Mouse (Mus musculus) gastrocnemius, postnatal 4 days (tissue): ENCODE data around the gene Slc11a2. TPM values are rescaled to one million over a fixed set of nuclear protein-coding genes. Genes with fewer than 3 reads are reported as not detected.
A peak's percentile ranks its signal among the peaks of the same experiment; 100 is the strongest.

Experiments used
- DNase-seq, 2 experiments: peaks; one replicate each; pipeline ENCODE4 v3.0.0; 2021 to 2022; ENCODE audit warnings: low spot score in 2 of 2, mixed read lengths in 2 of 2
- long read RNA-seq, 2 experiments: library from polyadenylated mRNA; stranded (forward); transcript quantifications; one replicate each; pipeline ENCODE4 v2.0.0; 2021
- total RNA-seq, 2 experiments: library from RNA; stranded (reverse); gene quantifications; 2 replicates each; pipeline ENCODE4 v1.2.3; 2021

Gene Slc11a2
- 10 to 100 TPM; 28.0 to 28.6 TPM for total RNA-seq
- long read RNA-seq, experiment 1, full-length matches to known transcripts: 15 of 24 reads
- long read RNA-seq, experiment 1, partial matches to known transcripts: 3 of 24 reads
- long read RNA-seq, experiment 1, other reads (novel, unspliced or antisense): 6 of 24 reads
- long read RNA-seq, experiment 2, full-length matches to known transcripts: 15 of 25 reads
- long read RNA-seq, experiment 2, partial matches to known transcripts: 1 of 25 reads
- long read RNA-seq, experiment 2, other reads (novel, unspliced or antisense): 9 of 25 reads

- no peak for DNase-seq
These were observed at the start of gene Slc11a2 for GRCm38 (mm10) chr15:100424396-100425122. Slc11a2 (minus strand) TSS chr15:100425072.

- no peak for DNase-seq
These were observed 49.1 kb upstream of the Slc11a2 start for GRCm38 (mm10) chr15:100473926-100474503.

DNA sequence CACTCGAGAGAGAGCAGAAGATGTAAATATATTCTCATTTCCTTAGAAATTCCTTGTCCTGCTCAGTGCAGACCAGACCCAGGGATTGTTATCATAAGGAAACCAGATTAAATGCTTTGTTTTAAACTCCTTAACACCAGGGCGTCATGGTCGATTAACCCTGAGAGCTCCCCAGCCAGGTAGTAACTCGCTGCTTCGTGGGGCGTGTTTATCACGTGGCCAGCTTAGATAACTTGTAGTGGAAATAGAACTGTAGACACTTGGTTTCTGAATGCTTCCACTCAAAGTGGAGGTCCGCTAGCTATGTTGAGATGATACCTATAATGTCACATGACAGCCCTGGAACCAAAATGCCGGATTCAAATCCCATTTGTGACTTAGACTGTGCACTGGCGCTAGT, 45.2 kb upstream of the Slc11a2 start:
- no peak for DNase-seq

GRCm38 (mm10) chr15:100469189-100469545, 44.3 kb upstream of the Slc11a2 start:
- DNase-seq: no peak

GRCm38 (mm10) chr15:100468295-100469188, 43.7 kb upstream of the Slc11a2 start, which contains the start of gene Letmd1:
Letmd1 (plus strand) TSS chr15:100469023.
- peak; percentile 76 to 87 for DNase-seq

GRCm38 (mm10) chr15:100467738-100468137, 42.9 kb upstream of the Slc11a2 start:
- no peak for DNase-seq

- DNase-seq: no peak
These were observed 40.6 kb upstream of the Slc11a2 start for GRCm38 (mm10) chr15:100465432-100465831.

- peak in 1 of 2 experiments; percentile 58 for DNase-seq
These were observed 38.8 kb upstream of the Slc11a2 start for GRCm38 (mm10) chr15:100463712-100464111.

GRCm38 (mm10) chr15:100462086-100462485, 37.2 kb upstream of the Slc11a2 start:
- no peak for DNase-seq

DNA sequence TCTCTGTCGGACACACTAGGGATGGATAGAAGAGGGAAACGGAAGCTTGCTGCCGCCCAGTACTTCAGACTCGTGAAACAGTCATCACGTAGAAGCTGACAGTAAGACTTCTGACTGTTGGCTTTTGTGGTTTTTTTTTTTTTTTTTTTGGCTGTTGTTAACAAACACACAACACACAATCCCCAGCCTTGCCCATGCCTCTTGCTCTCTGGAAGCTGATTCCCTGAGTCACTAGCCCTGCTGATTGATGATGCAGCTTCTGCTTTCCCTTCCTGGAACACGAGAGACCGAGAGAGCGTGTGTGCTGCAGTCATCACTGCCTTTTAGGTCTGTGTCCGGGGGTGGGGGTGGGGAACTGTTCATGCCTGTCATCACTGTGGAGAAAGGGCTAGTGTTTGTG, 36.8 kb upstream of the Slc11a2 start:
- no peak for DNase-seq

DNA sequence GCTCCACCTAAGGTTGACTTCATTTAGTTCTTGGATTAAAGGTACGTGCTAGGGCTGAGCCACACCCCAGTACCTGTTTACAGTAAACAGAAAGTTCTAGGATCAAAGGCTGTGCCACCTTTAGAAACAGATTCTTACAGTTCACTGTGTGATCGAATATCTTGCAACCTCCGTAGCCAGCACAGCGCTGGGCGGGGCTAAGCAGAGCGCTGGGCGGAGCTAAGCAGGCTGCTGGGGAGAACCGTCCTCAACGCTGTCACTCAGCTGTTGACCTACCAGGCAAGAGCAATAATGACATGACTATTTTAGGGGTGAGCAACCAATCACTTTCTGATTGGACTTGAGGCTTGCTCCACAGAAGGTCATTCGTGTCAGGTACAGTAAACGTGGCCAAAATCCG, 36.1 kb upstream of the Slc11a2 start:
- no peak for DNase-seq

- DNase-seq: peak in 1 of 2 experiments; percentile 48
These were observed 33.2 kb upstream of the Slc11a2 start for GRCm38 (mm10) chr15:100458055-100458454.

DNA sequence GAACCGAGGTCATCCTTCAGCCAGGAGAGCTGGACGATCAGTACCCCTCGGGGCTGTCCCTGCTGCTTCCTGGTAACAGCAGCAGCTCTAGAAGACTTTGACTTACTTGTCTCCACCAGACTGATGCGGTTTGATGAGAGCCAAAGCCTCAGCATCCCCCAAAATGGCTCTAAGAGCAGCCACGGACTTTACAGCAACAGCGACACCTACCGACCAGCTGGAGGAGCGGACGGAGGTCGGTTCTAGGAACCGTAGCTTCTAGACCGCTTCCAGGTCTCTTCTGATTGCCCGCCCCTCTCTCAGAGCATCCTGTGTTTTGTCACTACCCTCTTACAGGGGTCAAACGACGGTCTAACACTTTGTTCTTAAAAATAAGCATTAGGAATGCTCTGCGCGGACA, 32.5 kb upstream of the Slc11a2 start:
- DNase-seq: peak; percentile 40 to 70

- no peak for DNase-seq
These were observed 31.6 kb upstream of the Slc11a2 start for GRCm38 (mm10) chr15:100456356-100456991.

GRCm38 (mm10) chr15:100452486-100452885, 27.6 kb upstream of the Slc11a2 start:
- no peak for DNase-seq

- DNase-seq: peak in 1 of 2 experiments; percentile 58
These were observed 26.4 kb upstream of the Slc11a2 start for GRCm38 (mm10) chr15:100451245-100451644.

DNA sequence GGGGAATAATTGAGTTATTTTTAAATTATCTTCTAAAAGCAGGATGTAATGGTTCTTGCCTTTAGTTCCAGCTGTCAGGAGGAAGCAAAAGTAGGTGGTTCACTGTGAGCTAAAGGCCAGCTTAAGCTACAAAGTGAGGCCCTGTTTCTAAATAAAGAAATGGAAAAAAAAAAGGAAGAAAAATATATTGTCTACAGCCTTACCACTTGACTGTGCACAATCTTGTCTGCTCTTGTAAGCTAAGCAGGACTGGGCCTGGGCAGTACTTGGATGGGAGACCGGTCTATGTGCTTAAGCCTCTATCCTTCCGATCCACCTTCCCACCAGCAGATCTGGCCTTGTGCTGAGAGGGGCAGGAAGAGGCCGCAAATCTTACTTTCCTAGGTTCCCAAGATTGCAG, 24.6 kb upstream of the Slc11a2 start:
- DNase-seq: no peak

- no peak for DNase-seq
These were observed 23.7 kb upstream of the Slc11a2 start for GRCm38 (mm10) chr15:100448572-100448971.

- DNase-seq: no peak
These were observed 22.0 kb upstream of the Slc11a2 start for GRCm38 (mm10) chr15:100446887-100447286.

DNA sequence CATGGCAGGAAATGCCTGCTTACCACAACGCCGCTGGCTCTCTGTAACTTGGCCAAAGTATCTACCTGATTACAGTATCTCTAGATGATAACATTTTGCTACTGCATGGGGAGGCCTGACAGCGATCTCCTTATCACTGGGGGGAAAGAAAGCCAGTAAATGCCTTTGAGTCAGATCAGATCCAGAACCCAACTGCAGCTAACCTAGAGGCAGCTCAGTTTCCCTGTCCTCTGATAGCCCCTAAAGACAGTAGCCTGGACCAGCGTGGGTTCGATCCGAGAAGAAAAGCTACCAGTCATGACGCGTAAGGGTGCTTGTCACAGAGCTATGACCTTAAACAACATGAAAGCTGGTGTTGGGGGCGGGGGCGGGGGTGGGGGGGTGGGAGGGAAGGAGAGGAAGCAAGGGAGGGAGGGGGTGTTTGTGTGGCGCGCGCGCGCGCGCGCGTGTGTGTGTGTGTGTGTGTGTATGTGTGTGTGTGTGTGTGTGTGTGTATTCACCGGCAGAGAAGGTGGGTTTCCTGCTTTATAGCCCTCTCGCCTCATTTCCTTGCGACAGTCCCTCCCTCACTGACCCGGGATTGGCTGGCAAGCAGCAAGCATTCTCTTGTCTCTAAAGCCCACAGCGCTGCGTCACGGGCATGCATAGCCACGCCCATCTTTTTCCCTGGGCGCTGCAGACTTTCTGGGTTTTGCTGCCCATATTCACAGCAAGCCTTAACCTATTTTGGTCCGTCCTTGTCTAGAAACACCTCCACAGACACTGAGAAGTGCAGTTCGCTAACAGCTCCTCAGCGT, 18.5 kb upstream of the Slc11a2 start:
- peak; percentile 53 to 77 for DNase-seq
